Mouse (Mus musculus) bone marrow macrophage, adult 2 months (primary cell): Measurements from ENCODE around the gene Atp13a4.

Experiments
- CTCF ChIP-seq: IDR thresholded peaks from 2 replicates; pipeline ENCODE4 v1.5.1; 2012; ENCODE audit warnings: low read depth, mild to moderate bottlenecking, low read length, moderate library complexity
- POLR2A ChIP-seq: IDR thresholded peaks from 2 replicates; pipeline ENCODE4 v1.6.1; 2012; ENCODE audit warnings: mild to moderate bottlenecking, low read depth, low read length, borderline replicate concordance

DNA sequence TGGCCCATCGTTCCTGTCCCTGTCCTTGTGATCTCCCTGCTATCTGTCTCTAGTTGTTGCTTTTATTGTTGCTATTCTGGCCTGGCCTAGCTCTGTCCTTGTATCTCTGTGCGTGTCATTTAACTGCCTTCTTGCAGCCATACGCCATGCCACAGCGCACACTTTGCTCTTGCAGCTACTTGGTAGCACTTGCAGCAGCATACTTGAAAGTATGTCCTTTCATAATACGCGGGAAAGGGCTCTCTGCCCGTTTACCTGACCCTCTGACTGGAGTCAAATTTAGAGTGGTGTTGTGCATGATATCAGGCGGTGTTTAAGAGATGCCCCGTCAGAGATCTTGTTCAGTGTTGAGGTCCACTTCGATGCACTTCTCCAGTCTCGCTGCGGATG lies 35.1 kb upstream of the Atp13a4 start:
- TF ChIP-seq CTCF, result no peak
- no peak for TF ChIP-seq POLR2A
